Mouse (Mus musculus) cerebellum, adult 8-10 months (tissue): ENCODE results near the gene Tmem140.

Source experiments
- DNase-seq: peaks from one replicate; pipeline ENCODE4 v3.0.0; 2022

Tmem140 gene

GRCm38 (mm10) chr6:34862791-34863403, at the start of gene Tmem140:
Gene Tmem140, plus strand, starts transcription at chr6:34863146.
- no peak for DNase-seq

GRCm38 (mm10) chr6:34824406-34824805, 38.5 kb upstream of the Tmem140 start:
- no peak for DNase-seq

GRCm38 (mm10) chr6:34832352-34832751, 30.6 kb upstream of the Tmem140 start:
- no peak for DNase-seq

DNA sequence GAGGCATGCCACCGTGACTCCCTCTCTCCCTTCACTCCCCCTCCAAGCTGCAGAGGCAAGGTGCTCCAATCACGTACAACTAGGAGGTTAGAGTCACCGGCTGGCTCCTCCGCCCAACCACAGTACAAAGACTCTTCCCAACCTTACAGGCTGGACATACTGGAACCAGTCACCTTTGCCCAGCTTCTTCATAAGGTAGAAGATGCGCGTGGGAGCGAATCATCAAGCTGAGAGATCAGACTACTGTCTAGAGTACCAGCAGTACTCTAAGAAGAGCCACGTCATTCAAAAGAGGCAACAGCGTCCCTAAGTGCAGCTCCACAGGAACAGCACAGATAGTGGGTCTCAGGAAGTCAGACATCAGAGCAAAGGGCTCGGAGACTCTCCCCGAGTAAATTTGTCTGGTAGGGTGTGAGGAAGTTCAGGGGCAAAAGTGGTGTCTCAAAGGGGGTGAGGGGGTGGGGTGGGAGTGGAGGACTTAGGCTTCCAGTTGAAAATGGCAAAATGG, 1.3 kb upstream of the Tmem140 start:
- DNase-seq, result no peak

DNA sequence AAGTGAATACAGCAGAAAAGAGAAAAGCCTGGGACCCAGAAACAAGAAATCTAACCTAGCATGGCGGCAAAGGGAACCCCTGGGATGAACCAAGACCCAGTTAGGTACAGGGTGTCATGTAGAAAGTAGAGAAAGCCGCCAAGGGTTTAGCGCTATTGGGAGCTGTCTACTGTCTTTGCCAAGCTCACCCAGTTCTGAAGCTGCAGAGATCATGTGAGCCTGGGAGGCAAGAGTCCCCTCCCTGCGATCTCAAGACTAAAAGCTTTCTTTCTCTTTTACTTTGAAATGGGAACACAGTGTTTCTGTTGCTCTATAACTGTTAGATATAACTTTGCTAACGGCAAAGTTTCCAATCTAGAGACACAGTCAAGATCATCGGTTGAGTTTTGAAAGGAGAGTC, 565 bp upstream of the Tmem140 start:
- no peak for DNase-seq

GRCm38 (mm10) chr6:34863786-34864514, 1.0 kb downstream of the Tmem140 start:
- DNase-seq, result no peak

DNA sequence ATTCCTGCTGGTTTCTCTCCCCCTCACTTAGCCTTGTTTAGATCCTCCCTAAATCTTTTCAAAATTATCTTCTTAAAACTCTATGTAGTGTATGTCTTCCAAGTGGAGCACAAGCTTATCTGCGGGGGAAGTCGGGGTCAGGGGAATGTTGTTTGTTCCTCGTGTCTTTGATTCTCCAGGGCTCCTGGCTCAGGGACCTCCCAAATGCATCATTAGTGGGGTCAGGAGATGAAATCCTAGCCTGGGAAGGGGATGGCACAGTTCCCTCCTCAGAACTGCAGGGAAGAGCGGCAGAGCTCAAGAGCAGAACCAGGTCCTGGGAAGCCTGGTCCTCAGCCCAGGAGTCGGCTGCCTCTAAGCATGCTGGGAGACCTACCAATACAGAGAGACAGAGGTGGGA, 2.3 kb downstream of the Tmem140 start:
- no peak for DNase-seq

GRCm38 (mm10) chr6:34865711-34866593, 3.0 kb downstream of the Tmem140 start:
- no peak for DNase-seq

GRCm38 (mm10) chr6:34866786-34867185, 3.8 kb downstream of the Tmem140 start:
- DNase-seq, result no peak

- DNase-seq, result no peak
Observed at GRCm38 (mm10) chr6:34867301-34867994, 4.5 kb downstream of the Tmem140 start.

DNA sequence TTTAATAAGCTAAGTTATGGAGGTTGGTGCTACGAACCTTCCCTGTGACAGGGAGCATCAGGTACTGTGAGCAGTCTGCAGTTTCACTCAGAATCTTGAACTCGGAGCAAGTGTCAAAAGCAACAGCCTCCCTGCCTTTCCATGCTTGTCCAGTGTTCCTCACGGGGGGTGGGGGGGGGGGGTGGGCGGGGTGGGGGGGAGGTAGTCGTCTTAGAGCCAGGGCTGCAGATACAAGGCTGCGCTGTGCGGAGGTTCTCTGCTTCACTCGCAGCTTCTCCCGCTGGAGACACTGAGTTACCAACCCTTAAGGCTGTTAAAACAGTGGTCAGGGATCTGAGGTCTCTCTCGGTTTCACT, 5.0 kb downstream of the Tmem140 start:
- DNase-seq, result no peak

- no peak for DNase-seq
Observed at GRCm38 (mm10) chr6:34868507-34869217, 5.7 kb downstream of the Tmem140 start.

DNA sequence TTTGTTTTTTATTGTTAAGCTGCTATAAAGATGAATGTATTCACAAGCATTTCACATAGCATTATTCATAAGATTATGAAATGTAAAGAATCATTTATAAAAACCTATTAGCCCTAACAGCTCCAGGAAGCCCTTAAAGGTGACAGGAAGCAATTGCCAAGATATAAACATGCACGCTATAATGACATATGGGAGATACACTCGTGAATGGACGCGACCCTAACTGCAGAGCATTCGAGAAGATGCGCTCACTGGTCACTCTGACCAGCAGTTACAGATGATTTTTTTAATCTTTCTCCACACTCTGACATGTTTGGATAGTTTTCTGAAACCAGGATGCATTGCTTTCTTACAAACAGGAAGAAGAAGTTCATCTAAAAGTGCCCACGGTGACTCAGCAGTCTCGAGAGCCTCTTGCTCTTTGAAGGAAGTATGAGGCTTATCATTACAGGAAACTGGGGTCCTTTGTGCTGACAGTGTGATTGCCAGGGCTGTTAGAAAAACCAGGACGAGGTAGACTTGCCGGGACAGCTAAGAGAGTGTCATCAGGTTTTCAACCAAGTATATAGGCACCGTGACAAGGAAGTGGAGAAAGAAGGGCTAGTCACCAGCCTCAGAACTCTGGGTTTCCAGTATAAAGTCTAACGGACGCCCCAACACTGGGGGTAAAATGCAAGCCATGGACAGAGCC, 6.4 kb downstream of the Tmem140 start:
- DNase-seq, result no peak

DNA sequence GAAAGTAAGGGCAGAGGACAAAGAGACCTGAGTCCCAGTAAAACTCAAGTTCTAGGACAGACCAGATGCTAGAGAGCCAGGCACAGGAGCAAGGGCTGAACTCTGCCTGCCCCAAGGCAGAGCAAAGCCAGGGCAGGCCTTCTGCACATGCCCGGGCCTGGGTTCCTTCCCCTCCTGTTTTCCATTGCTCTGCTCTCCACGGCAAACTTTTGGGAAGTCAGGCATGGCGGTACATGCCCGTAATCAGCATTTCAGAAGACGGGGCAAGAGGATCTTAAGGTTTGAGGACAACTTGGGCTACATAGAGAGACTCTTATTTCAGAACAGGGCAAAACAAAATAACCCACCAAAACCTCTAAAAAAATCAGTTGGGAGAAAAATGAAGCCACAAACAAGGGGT, 7.2 kb downstream of the Tmem140 start:
- DNase-seq, result no peak

DNA sequence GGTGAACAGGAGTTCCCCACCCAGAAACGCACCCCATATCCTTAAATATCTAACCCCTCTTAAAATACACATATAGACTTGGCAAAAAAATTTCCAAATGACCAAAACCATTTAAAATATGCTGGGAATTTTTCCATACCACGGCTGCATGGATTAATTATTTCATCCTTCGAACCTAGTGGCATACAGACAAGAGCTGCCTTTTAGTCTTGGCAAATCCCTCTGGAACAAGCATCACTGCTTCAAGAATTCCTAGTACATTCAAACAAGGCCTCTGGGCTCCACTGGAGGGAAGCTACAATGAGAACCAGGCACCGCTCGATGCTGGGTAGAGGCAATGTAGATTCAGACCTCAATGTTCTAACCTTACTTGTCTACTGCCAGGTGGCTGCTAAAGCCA, 7.8 kb downstream of the Tmem140 start:
- no peak for DNase-seq

DNA sequence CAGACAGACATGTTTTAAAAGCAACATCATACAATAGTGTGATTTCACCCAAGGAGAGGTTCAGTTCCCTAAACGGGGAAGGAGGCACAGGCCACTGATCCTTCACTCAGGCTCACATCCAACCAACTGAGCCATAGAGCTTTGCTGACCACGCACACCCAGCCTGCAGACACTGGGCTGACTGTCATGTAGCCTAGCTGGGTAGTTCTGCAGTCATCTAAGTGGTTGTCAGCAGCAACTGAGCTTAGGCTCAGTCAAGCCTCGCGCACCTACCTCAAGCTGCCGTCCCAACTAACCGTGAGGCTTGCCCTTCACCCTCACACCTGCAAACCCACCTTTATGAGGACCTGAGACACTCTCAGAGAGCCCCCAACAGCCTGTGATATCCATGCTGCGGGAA, 9.0 kb downstream of the Tmem140 start:
- no peak for DNase-seq

DNA sequence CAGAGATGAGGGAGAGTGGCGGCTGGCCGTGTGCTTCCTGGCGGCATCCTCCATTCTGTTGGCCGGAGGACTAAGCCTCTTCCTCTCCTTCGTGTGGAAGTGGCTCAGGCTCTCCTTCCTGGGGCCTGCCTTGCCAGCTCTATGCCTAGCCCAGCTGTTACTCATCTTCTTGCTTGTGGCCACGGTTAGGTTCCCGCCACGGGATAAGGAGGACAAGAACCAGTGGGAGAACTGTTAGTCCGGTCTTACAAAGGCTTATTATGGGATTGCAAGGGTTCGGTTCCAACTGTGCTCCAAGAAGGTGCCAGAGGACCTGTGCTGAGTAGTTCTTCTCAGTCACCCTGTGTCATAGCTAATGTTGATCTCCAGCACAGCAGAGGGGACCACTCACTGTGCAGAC, 9.9 kb downstream of the Tmem140 start:
- DNase-seq, result no peak

DNA sequence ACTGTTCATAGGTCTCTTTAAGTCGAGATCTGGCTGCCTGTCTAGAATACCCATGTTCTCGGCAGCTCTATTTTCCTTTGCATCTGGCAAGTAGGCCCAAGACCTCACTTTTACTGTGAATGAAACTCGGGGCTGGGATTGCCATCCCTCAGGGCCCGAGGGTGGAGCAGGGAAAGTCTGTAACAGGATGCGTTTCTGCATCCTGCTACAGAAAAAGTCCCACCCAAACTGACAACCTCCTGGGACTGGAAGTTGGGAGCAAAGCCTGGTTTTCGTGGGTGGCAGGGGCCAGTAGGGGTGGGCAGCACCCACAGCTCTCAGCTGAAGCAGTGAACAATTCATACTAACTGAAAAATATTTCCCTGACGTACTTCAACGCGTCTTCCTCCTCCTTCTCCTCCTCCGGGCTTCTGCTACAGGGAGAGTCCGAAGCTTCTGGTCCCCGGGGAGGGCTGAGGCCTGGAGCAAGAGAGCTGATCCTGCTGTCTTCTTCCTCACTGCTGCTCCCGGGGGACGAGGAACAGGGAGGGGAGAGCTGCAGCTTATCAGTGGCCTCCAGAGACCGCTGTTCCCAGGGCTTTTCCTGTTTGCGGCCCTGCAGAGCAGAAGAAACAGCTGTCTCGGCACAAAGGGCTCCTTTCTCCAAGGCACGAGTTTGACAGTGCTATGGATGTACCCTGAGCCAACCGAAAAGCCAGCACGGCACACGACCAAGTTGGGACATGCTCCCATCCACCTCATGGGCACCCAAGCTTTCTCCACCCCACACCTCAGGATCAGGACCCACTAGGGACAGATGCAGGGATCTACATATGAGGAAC, 11.4 kb downstream of the Tmem140 start:
- DNase-seq, result no peak

DNA sequence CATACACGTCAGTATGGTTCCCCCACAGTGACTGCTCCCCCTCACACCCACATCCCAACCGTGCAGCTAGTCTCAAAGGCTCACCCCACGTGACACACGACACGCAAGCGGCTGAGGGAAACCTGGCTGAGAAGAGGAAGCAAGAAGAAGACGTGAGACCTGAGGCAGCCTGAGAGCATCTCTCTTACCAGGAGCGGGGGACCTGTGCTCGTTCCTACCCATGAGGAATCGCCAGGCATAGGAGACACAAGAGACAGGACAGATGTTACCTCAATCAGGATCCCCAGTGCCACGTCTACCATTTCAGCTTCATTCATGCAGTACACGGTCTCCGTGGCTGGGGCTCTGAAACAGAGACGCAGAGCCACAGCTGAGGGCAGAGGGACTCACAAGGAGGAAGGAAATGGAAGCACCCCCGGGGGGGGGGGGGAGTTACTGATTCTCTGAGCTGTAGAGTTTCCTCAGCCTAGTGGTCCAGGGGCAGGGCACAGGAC, 12.4 kb downstream of the Tmem140 start:
- DNase-seq, result no peak

- no peak for DNase-seq
Observed at GRCm38 (mm10) chr6:34875966-34876834, 13.3 kb downstream of the Tmem140 start.
